Mouse (Mus musculus) CD4-positive naive resting alpha-beta T cell, adult 76 days (primary cell): Measurements from ENCODE around the gene Vmn2r93. TPM values are rescaled to one million over a fixed set of nuclear protein-coding genes. Genes with fewer than 3 reads are reported as not detected.

Source experiments
- total RNA-seq: library from RNA; stranded (reverse); gene quantifications from one replicate; pipeline ENCODE4 v1.2.4, GENCODE M21; 2023

The Vmn2r93 gene
- total RNA-seq: not detected

GRCm38 (mm10) chr17:18297799-18298198, at the start of gene Vmn2r93:
Gene Vmn2r93 (plus strand): TSS chr17:18298099.

GRCm38 (mm10) chr17:18277656-18278055, 20.2 kb upstream of the Vmn2r93 start, which contains the start of gene Vmn2r94:
Gene Vmn2r94 (minus strand): TSS chr17:18277756.

Other genes with a start within 250 kb of the Vmn2r93 start
- not detected for gene Vmn2r124, start 248.7 kb upstream of the Vmn2r93 start, total RNA-seq
- not detected for gene Vmn2r91, start 213.1 kb upstream of the Vmn2r93 start, total RNA-seq
- not detected for gene Vmn2r92, start 146.2 kb upstream of the Vmn2r93 start, total RNA-seq
- not detected for gene Vmn2r94, start 20.3 kb upstream of the Vmn2r93 start, total RNA-seq
- gene Vmn2r95, start 126.0 kb downstream of the Vmn2r93 start, total RNA-seq: not detected